Mouse (Mus musculus) lung, embryonic 16.5 days (tissue): ENCODE measurements at regions not wholly inside any gene's neighbourhood (a gene's known extent, or its start where the extent isn't known, plus 50 kb on each side); places are given as distances from the start of the nearest gene placed in this dataset.

Experiments
- ATAC-seq: fragments of 200-750 bp; cut with Nextera tagmentation; 2 replicates; pipeline ENCODE4 v1.8.0; 2017; ENCODE audit warnings: low read depth, mild to moderate bottlenecking, moderate library complexity
- H3K27ac ChIP-seq: fragments of 300-500 bp; sonication (generic); 2 replicates; pipeline ENCODE4 v1.5.1; 2014; ENCODE audit warnings: mild to moderate bottlenecking, control low read depth, low read length
- H3K27me3 ChIP-seq: fragments of 300-500 bp; sonication (generic); 2 replicates; pipeline ENCODE4 v1.6.1; 2014; ENCODE audit warnings: low read depth, low read length, mixed read lengths; ENCODE audit not compliant: control insufficient read depth, insufficient read depth
- H3K36me3 ChIP-seq: fragments of 300-500 bp; sonication (generic); 2 replicates; pipeline ENCODE4 v1.6.1; 2014; ENCODE audit warnings: low read length; ENCODE audit not compliant: control insufficient read depth, insufficient read depth
- H3K4me1 ChIP-seq: fragments of 300-500 bp; sonication (generic); replicated peaks from 2 replicates; pipeline ENCODE4 v1.6.1; 2014; ENCODE audit warnings: low read length, mixed read lengths; ENCODE audit not compliant: control insufficient read depth, insufficient read depth
- H3K4me2 ChIP-seq: fragments of 300-500 bp; sonication (generic); 2 replicates; pipeline ENCODE4 v1.6.1; 2014; ENCODE audit warnings: low read depth, low read length, control low read depth
- H3K4me3 ChIP-seq: fragments of 300-500 bp; sonication (generic); 2 replicates; pipeline ENCODE4 v1.5.1; 2014; ENCODE audit warnings: mild to moderate bottlenecking, low read length, control low read depth
- H3K9ac ChIP-seq: fragments of 300-500 bp; sonication (generic); 2 replicates; pipeline ENCODE4 v1.6.1; 2014; ENCODE audit warnings: low read length, control low read depth
- H3K9me3 ChIP-seq: fragments of 300-500 bp; sonication (generic); 2 replicates; pipeline ENCODE4 v1.6.1; 2016; ENCODE audit warnings: low read length; ENCODE audit not compliant: control insufficient read depth
- WGBS: fragments of 180-500 bp; shearing (Covaris S2); extraction: QIAGEN DNeasy Blood & Tissue Kit; methylation state at CpG from one replicate; pipeline ENCODE4 v1.1.7; 2014; 5-methylcytosine and 5-hydroxymethylcytosine counted together

GRCm38 (mm10) chr15:85634322-85635141, 52.3 kb upstream of the Wnt7b start:
- Histone ChIP-seq H3K27ac (peak overlapping the region; percentile 96), H3K4me1 (peaks cover 5% of the 10 kb centered on the region), H3K9ac (peak overlapping the region; percentile 79), H3K36me3 (no peaks in the 10 kb centered on the region), H3K9me3 (no peaks in the 10 kb centered on the region), H3K27me3 (no peaks in the 10 kb centered on the region), H3K4me2 (peak overlapping the region; percentile 62), H3K4me3 (peak overlapping the region; percentile 60)
- ATAC-seq = peak; percentile 98
- under 1% methylated on average over 58 of the region's 58 CpGs for WGBS

- Histone ChIP-seq H3K4me3 (peak overlapping the region; percentile 60), H3K27me3 (no peaks in the 10 kb centered on the region), H3K36me3 (no peaks in the 10 kb centered on the region), H3K9me3 (no peaks in the 10 kb centered on the region), H3K4me1 (peaks cover 5% of the 10 kb centered on the region), H3K4me2 (peak overlapping the region; percentile 62), H3K27ac (peak overlapping the region; percentile 96), H3K9ac (peak overlapping the region; percentile 79)
- ATAC-seq = no peak
- WGBS = 93% methylated on average over 6 of the region's 6 CpGs
Observed at GRCm38 (mm10) chr15:85635425-85635824, 53.2 kb upstream of the Wnt7b start.

DNA sequence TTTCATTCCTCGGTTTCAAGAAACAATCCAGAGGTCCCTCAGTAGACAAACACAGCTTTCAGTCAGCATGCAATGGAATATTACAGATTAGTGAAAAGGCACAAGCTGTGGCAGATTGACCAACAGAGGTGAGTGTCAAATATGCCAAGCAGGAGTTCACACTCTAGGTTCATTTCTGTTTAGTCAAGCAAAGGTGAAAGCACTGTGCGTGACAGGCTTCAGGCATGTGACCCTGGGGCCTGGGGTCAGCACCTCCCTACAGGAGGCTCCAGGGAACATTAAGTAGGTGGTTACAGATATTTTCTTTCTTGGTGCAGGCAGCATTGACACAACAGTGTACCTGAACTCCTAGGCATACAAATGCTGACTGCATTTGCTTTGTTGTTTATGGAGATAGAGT, 57.3 kb upstream of the Wnt7b start:
- no peaks in the 10 kb centered on the region for H3K27me3 ChIP-seq

GRCm38 (mm10) chr15:85641120-85642080, 59.1 kb upstream of the Wnt7b start:
- WGBS = 58% methylated on average over 15 of the region's 15 CpGs
- ATAC-seq = no peak
- Histone ChIP-seq H3K27ac (no peak overlapping the region), H3K9ac (no peak overlapping the region), H3K4me3 (no peak overlapping the region), H3K4me2 (no peak overlapping the region), H3K27me3 (no peaks in the 10 kb centered on the region), H3K4me1 (peaks cover 8% of the 10 kb centered on the region), H3K9me3 (no peaks in the 10 kb centered on the region), H3K36me3 (no peaks in the 10 kb centered on the region)

More for the DNA sequence above, 57.3 kb upstream of the Wnt7b start:
- no peak for ATAC-seq
- Histone ChIP-seq H3K4me1 (peaks cover 5% of the 10 kb centered on the region), H3K27ac (no peak overlapping the region), H3K36me3 (no peaks in the 10 kb centered on the region), H3K9ac (no peak overlapping the region), H3K4me3 (no peak overlapping the region), H3K9me3 (no peaks in the 10 kb centered on the region), H3K4me2 (no peak overlapping the region)
- WGBS = 67% methylated on average over 2 of the region's 2 CpGs

- H3K27me3 ChIP-seq = no peaks in the 10 kb centered on the region
- H3K27ac ChIP-seq = peak overlapping the region; percentile 90
- H3K4me1 ChIP-seq = peaks cover 24% of the 10 kb centered on the region
- ATAC-seq = peak; percentile 31
- peak overlapping the region; percentile 99 for H3K9ac ChIP-seq
- peak overlapping the region; percentile 70 for H3K4me3 ChIP-seq
- WGBS = 51% methylated on average over 8 of the region's 8 CpGs
- no peaks in the 10 kb centered on the region for H3K9me3 ChIP-seq
- H3K4me2 ChIP-seq = peak overlapping the region; percentile 95
- no peaks in the 10 kb centered on the region for H3K36me3 ChIP-seq
Observed at GRCm38 (mm10) chr15:85645396-85645795, 63.1 kb upstream of the Wnt7b start.

- H3K27ac ChIP-seq = peak overlapping the region; percentile 90
- peaks cover 24% of the 10 kb centered on the region for H3K4me1 ChIP-seq
- H3K36me3 ChIP-seq = no peaks in the 10 kb centered on the region
- H3K9me3 ChIP-seq = no peaks in the 10 kb centered on the region
- H3K9ac ChIP-seq = peak overlapping the region; percentile 99
- ATAC-seq = peak; percentile 78
- H3K27me3 ChIP-seq = no peaks in the 10 kb centered on the region
- H3K4me2 ChIP-seq = peak overlapping the region; percentile 95
- H3K4me3 ChIP-seq = peak overlapping the region; percentile 70
- under 1% methylated on average over 33 of the region's 33 CpGs for WGBS
Observed at GRCm38 (mm10) chr15:85645971-85646638, 63.8 kb upstream of the Wnt7b start.

GRCm38 (mm10) chr15:85646639-85647277, 64.5 kb upstream of the Wnt7b start:
- peak overlapping the region; percentile 70 for H3K4me3 ChIP-seq
- H3K27me3 ChIP-seq = no peaks in the 10 kb centered on the region
- H3K27ac ChIP-seq = peak overlapping the region; percentile 90
- peaks cover 24% of the 10 kb centered on the region for H3K4me1 ChIP-seq
- ATAC-seq = peak; percentile 46
- no peaks in the 10 kb centered on the region for H3K9me3 ChIP-seq
- H3K4me2 ChIP-seq = peak overlapping the region; percentile 95
- WGBS = 33% methylated on average over 7 of the region's 10 CpGs
- H3K36me3 ChIP-seq = no peaks in the 10 kb centered on the region
- peak overlapping the region; percentile 99 for H3K9ac ChIP-seq

GRCm38 (mm10) chr15:85647593-85647992, 65.3 kb upstream of the Wnt7b start:
- Histone ChIP-seq H3K4me2 (no peak overlapping the region), H3K4me3 (no peak overlapping the region), H3K27me3 (no peaks in the 10 kb centered on the region), H3K27ac (no peak overlapping the region), H3K9me3 (no peaks in the 10 kb centered on the region), H3K9ac (no peak overlapping the region), H3K4me1 (peaks cover 27% of the 10 kb centered on the region), H3K36me3 (no peaks in the 10 kb centered on the region)
- ATAC-seq = no peak
- WGBS = 63% methylated on average over 6 of the region's 6 CpGs
